Mouse (Mus musculus): ENCODE measurements around the gene Csgalnact2. TPM values are rescaled to one million over a fixed set of nuclear protein-coding genes. Genes with fewer than 3 reads are reported as not detected.

Gene Csgalnact2
- polyA plus RNA-seq, 1 experiment = 3.6 TPM

DNA sequence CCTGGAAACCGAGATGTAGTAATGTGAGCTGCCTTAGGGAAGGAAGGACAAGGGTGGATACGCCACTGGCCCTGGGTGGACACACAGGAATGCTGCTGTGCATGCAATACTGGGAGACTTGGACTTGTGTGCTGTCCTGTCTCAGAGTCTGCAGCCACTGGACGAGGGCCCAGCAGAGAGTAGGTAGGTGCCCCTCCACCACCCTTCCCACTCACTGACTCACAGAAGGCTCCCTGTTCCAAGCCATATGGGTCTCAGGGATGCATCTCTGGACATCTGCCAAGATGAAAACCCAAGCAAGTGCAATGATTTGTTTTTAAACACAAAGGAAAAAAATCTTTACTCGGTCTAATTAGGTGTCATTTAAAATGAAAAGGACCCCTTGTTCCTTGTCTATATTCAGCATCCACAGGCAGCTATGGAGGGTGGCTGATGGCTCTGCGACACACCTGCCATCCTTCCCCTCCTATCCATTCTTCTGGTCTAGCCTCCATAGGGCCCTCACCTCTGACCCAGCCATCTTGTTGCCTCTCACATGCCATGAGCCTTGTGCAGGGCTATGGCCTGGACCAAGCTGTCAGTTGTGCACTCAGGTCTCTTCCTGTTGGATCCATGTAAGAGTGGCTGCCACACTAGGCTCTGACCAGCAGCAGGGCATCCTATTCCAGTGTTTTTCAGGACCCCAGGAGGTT lies 68.5 kb downstream of the Csgalnact2 start:
- TF ChIP-seq GATA1 (IDR thresholded peaks at IDR 0.05; ENCODE audit: borderline replicate concordance, low read length) = no peak
- no peak for TF ChIP-seq FLI1 (IDR thresholded peaks at IDR 0.05; ENCODE audit: low read length)
- peaks cover 71% of the 10 kb centered on the region for H3K27me3 ChIP-seq (replicated peaks)
- H3K9me3 ChIP-seq = no peaks in the 10 kb centered on the region
- H3K4me3 ChIP-seq (replicated peaks) = no peak overlapping the region
- no peaks in the 10 kb centered on the region for H3K36me3 ChIP-seq (replicated peaks; ENCODE audit: low read length)
- peaks cover 28% of the 10 kb centered on the region for H3K4me1 ChIP-seq

DNA sequence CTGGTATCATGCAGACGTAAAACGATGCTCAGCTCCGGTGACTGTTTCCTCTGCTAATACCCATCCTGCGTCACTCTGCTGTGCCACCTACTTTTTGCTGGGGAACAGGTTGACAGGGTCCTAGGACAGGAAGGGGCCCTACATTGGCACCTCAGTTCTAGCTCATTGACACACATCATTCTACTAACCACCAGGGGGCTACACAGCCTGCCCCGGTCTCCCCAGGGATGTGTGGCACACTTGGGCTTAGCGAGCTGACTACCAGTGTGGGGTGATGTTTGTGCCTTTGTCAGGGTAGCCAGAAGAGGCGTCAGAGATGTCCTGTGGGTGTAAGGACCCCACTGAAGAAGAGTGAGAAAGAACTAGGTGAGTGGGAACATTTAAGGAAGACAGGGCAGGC lies 71.2 kb downstream of the Csgalnact2 start:
- Histone ChIP-seq H3K9me3 (no peaks in the 10 kb centered on the region), H3K27me3 (replicated peaks) (peaks cover 73% of the 10 kb centered on the region), H3K4me3 (replicated peaks) (peak overlapping the region; percentile 5), H3K4me1 (peaks cover 33% of the 10 kb centered on the region), H3K36me3 (replicated peaks; ENCODE audit: low read length) (no peaks in the 10 kb centered on the region)
- TF ChIP-seq FLI1 (IDR thresholded peaks at IDR 0.05; ENCODE audit: low read length) (no peak), GATA1 (IDR thresholded peaks at IDR 0.05; ENCODE audit: borderline replicate concordance, low read length) (no peak)

DNA sequence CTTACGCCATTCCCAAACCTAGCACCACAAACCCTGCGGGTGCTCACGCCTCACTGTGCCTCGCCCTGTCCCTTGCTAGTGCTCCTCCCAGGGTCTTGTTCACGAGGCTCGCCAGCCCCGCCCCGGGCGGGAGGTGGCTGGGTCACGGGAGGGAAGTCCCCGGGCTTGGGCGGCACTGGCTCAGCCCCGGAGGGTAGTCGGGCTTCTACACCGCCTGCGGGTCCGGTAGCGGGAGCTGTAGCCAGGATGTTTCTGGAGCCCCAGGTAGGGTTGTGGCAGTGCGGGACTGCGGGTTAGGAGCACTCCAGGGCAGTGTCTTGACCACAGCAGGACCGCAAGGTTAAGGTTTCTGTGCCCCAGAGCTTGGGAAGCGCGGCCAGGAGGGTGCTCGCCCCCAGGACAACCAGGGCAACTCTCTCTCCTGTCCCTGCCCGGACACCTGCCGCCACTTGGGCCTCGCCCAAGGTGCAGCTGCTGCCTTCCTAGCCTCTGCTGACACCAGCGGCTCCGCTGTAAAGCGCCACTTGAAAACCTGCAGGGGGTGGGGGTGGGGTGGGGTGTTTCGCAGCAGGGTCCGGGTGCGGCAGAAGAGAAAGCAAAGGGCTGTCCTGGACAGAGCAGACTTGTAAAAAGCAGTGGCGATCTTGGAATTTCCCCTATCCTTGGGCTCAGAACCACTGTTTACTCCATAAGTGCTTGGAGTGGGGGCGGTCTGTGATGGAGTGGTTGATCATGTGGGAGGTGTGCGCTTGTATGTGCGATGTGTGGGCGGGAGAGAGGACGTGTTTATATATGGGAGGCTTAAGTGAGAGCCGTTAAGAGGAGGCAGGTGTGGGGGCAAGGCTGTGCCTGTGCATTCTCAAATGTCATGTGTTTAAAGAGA lies 72.5 kb downstream of the Csgalnact2 start:
- no peak for TF ChIP-seq GATA1 (IDR thresholded peaks at IDR 0.05; ENCODE audit: borderline replicate concordance, low read length)
- no peak for TF ChIP-seq FLI1 (IDR thresholded peaks at IDR 0.05; ENCODE audit: low read length)
- no peaks in the 10 kb centered on the region for H3K36me3 ChIP-seq (replicated peaks; ENCODE audit: low read length)
- H3K4me3 ChIP-seq (replicated peaks) = peak overlapping the region; percentile 93

DNA sequence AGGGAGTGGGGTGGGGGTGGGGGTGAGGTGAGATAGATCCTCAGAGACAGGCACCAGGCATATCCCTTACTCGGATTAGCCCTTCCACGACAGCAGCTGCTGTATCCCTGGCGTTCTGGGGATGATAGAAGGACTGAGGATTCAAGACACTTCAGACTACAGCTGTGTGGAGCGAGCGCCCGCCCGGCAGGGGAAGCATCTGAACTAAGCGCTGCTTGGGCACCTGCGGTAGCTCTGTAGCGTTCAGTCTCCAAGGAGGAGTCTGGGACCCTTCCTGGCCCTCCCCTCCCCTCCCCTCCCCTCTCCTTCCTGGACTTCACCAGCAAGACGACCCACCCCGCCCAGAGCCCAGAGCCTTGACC lies 73.1 kb downstream of the Csgalnact2 start:
- no peaks in the 10 kb centered on the region for H3K36me3 ChIP-seq (replicated peaks; ENCODE audit: low read length)
- peaks cover 63% of the 10 kb centered on the region for H3K27me3 ChIP-seq (replicated peaks)
- peak overlapping the region; percentile 93 for H3K4me3 ChIP-seq (replicated peaks)
- TF ChIP-seq FLI1 (IDR thresholded peaks at IDR 0.05; ENCODE audit: low read length) = no peak
- no peak for TF ChIP-seq GATA1 (IDR thresholded peaks at IDR 0.05; ENCODE audit: borderline replicate concordance, low read length)
- no peaks in the 10 kb centered on the region for H3K9me3 ChIP-seq
- H3K4me1 ChIP-seq = peaks cover 33% of the 10 kb centered on the region

More for the DNA sequence above, 72.5 kb downstream of the Csgalnact2 start:
- no peaks in the 10 kb centered on the region for H3K9me3 ChIP-seq
- peaks cover 33% of the 10 kb centered on the region for H3K4me1 ChIP-seq
- H3K27me3 ChIP-seq (replicated peaks) = peaks cover 67% of the 10 kb centered on the region

DNA sequence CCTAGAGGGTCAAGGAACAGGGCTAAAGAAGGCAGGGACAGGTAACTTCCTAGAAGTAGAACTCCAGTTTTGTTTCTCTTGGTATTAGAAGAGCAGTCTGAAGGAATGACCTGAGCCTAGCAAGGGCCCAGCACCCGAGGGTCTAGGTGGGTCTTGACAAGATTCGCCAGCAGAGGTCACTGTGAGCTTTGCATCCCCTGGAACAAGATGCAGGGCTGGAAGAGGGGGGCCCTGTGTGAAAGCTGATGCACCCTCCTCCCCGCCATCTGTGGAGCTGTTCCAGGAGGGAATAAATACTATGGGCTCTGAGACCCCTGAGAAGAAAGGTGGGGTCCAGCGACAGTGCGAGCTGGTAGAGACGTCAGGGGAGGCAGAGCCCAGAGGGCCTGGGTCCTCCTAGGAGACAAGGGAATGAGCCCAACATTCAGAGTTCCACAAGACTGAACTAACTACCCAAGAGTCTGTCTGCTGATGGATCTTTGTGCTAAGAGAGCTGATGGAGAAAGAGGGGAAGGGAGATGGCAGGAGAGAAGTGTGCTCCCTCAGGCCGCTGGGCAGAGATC lies 73.9 kb downstream of the Csgalnact2 start:
- peaks cover 56% of the 10 kb centered on the region for H3K27me3 ChIP-seq (replicated peaks)
- H3K4me1 ChIP-seq = peaks cover 33% of the 10 kb centered on the region
- no peak for TF ChIP-seq FLI1 (IDR thresholded peaks at IDR 0.05; ENCODE audit: low read length)
- no peak for TF ChIP-seq GATA1 (IDR thresholded peaks at IDR 0.05; ENCODE audit: borderline replicate concordance, low read length)
- peak overlapping the region; percentile 93 for H3K4me3 ChIP-seq (replicated peaks)
- H3K36me3 ChIP-seq (replicated peaks; ENCODE audit: low read length) = no peaks in the 10 kb centered on the region
- no peaks in the 10 kb centered on the region for H3K9me3 ChIP-seq

DNA sequence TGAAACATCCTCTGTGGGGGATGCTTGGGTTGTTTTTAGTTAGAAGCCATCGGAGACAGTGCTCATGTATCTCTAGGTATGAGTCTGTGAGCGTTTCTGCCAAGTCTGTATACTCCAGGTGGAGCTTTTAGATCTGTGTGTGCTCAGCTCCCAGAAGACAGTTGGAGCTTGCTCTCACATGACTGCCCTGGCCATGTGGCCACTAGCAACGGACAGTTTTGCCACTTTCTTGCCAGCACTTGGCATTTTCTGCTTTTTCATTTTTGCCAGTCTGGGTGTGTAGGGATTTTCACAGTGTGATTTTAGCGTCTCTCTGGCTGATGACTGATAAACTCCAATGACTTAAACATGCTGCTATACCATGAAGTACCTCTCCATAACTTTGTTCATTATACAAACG lies 75.7 kb downstream of the Csgalnact2 start:
- Histone ChIP-seq H3K9me3 (peaks cover 6% of the 10 kb centered on the region), H3K27me3 (replicated peaks) (peaks cover 51% of the 10 kb centered on the region), H3K4me1 (peaks cover 33% of the 10 kb centered on the region), H3K36me3 (replicated peaks; ENCODE audit: low read length) (no peaks in the 10 kb centered on the region), H3K4me3 (replicated peaks) (no peak overlapping the region)
- TF ChIP-seq FLI1 (IDR thresholded peaks at IDR 0.05; ENCODE audit: low read length) = no peak
- TF ChIP-seq GATA1 (IDR thresholded peaks at IDR 0.05; ENCODE audit: borderline replicate concordance, low read length) = no peak

DNA sequence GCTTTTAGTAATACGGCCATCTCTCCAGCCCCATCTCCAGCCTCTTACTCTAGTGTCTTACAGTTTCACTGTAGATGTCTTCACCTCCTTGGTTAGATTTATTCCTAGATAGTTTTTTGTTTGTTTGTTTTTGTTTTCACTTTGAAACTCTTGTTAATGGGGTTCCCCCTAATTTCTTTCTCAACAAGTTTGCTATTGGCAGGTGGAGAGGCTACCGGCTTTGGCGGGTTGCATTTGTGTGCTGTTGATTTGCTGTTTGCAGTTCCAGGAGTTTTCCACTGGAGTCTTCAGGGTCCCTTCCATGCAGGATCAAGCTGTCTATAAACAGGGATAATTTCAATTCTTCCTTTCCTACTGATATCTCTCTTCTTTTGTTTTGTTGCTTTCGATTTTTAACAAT lies 77.7 kb downstream of the Csgalnact2 start:
- Histone ChIP-seq H3K4me3 (replicated peaks) (no peak overlapping the region), H3K4me1 (peaks cover 16% of the 10 kb centered on the region), H3K27me3 (replicated peaks) (peaks cover 33% of the 10 kb centered on the region), H3K36me3 (replicated peaks; ENCODE audit: low read length) (no peaks in the 10 kb centered on the region), H3K9me3 (peaks cover 6% of the 10 kb centered on the region)
- TF ChIP-seq GATA1 (IDR thresholded peaks at IDR 0.05; ENCODE audit: borderline replicate concordance, low read length) (no peak), FLI1 (IDR thresholded peaks at IDR 0.05; ENCODE audit: low read length) (no peak)

Other genes with a start within 250 kb of the Csgalnact2 start
- gene Hnrnpf, start 238.8 kb downstream of the Csgalnact2 start, polyA plus RNA-seq (2012; ENCODE audit: insufficient read depth, low replicate concordance) = 36.3 and 112 TPM in 2 replicates
- gene Fxyd4, start 201.4 kb downstream of the Csgalnact2 start, polyA plus RNA-seq (2012; ENCODE audit: insufficient read depth, low replicate concordance) = not detected in 2 replicates
- 0.30 TPM in 1 of 2 replicates, not detected in the other for gene Rasgef1a, start 127.7 kb downstream of the Csgalnact2 start, polyA plus RNA-seq (2012; ENCODE audit: insufficient read depth, low replicate concordance)
- 0.10 TPM in 1 of 2 replicates, not detected in the other for gene Ret, start 58.6 kb upstream of the Csgalnact2 start, polyA plus RNA-seq (2012; ENCODE audit: insufficient read depth, low replicate concordance)

Measured in megakaryocyte, embryonic 14.5 days (primary cell).